Mouse (Mus musculus): ENCODE measurements at regions not wholly inside any gene's neighbourhood (a gene's known extent, or its start where the extent isn't known, plus 50 kb on each side); places are given as distances from the start of the nearest gene placed in this dataset.

GRCm38 (mm10) chr3:140147158-140147933, 941.9 kb downstream of the Stpg2 start:
- no peak overlapping the region for H3K27ac ChIP-seq
- H3K9ac ChIP-seq, result no peak overlapping the region
- 69% methylated on average over 2 of the region's 2 CpGs for WGBS
- H3K4me2 ChIP-seq, result no peak overlapping the region
- H3K9me3 ChIP-seq, result no peaks in the 10 kb centered on the region
- no peak for ATAC-seq (ENCODE audit: insufficient read depth, low FRiP score, low read depth)
- no peaks in the 10 kb centered on the region for H3K27me3 ChIP-seq (replicated peaks)
- no peaks in the 10 kb centered on the region for H3K36me3 ChIP-seq
- no peak overlapping the region for H3K4me3 ChIP-seq (replicated peaks)
- no peaks in the 10 kb centered on the region for H3K4me1 ChIP-seq

- Histone ChIP-seq H3K27ac (no peak overlapping the region), H3K9ac (no peak overlapping the region), H3K4me3 (replicated peaks) (no peak overlapping the region), H3K27me3 (replicated peaks) (no peaks in the 10 kb centered on the region), H3K36me3 (no peaks in the 10 kb centered on the region), H3K4me2 (no peak overlapping the region), H3K4me1 (no peaks in the 10 kb centered on the region), H3K9me3 (no peaks in the 10 kb centered on the region)
- 75% methylated on average over 7 of the region's 7 CpGs for WGBS
- ATAC-seq (ENCODE audit: insufficient read depth, low FRiP score, low read depth), result no peak
Observed at GRCm38 (mm10) chr3:140150530-140150951, 945.0 kb downstream of the Stpg2 start.

- Histone ChIP-seq H3K9ac (no peak overlapping the region), H3K27ac (no peak overlapping the region), H3K4me1 (no peaks in the 10 kb centered on the region), H3K36me3 (no peaks in the 10 kb centered on the region), H3K4me3 (replicated peaks) (no peak overlapping the region), H3K4me2 (no peak overlapping the region), H3K9me3 (no peaks in the 10 kb centered on the region), H3K27me3 (replicated peaks) (no peaks in the 10 kb centered on the region)
- whole genome bisulfite sequencing, result 85% methylated on average over 2 of the region's 2 CpGs
- ATAC-seq (ENCODE audit: insufficient read depth, low FRiP score, low read depth), result no peak
Observed at GRCm38 (mm10) chr3:140179471-140179870, 974.0 kb downstream of the Stpg2 start.

GRCm38 (mm10) chr3:140182690-140183089, 977.2 kb downstream of the Stpg2 start:
- Histone ChIP-seq H3K27me3 (replicated peaks) (no peaks in the 10 kb centered on the region), H3K9me3 (no peaks in the 10 kb centered on the region), H3K9ac (no peak overlapping the region), H3K4me1 (no peaks in the 10 kb centered on the region), H3K27ac (no peak overlapping the region), H3K4me3 (replicated peaks) (no peak overlapping the region), H3K4me2 (no peak overlapping the region), H3K36me3 (no peaks in the 10 kb centered on the region)
- 79% methylated on average over 4 of the region's 4 CpGs for WGBS
- no peak for ATAC-seq (ENCODE audit: insufficient read depth, low FRiP score, low read depth)

- Histone ChIP-seq H3K9ac (no peak overlapping the region), H3K27me3 (replicated peaks) (no peaks in the 10 kb centered on the region), H3K27ac (no peak overlapping the region), H3K4me1 (no peaks in the 10 kb centered on the region), H3K4me3 (replicated peaks) (no peak overlapping the region), H3K9me3 (no peaks in the 10 kb centered on the region), H3K4me2 (no peak overlapping the region), H3K36me3 (no peaks in the 10 kb centered on the region)
- WGBS, result 55% methylated on average over 4 of the region's 4 CpGs
- ATAC-seq (ENCODE audit: insufficient read depth, low FRiP score, low read depth), result no peak
Observed at GRCm38 (mm10) chr3:140184899-140185525, 979.5 kb downstream of the Stpg2 start.

GRCm38 (mm10) chr3:140205914-140206313, 1000.4 kb downstream of the Stpg2 start:
- Histone ChIP-seq H3K9ac (no peak overlapping the region), H3K36me3 (no peaks in the 10 kb centered on the region), H3K27ac (no peak overlapping the region), H3K4me2 (no peak overlapping the region), H3K27me3 (replicated peaks) (no peaks in the 10 kb centered on the region), H3K4me3 (replicated peaks) (no peak overlapping the region), H3K4me1 (no peaks in the 10 kb centered on the region), H3K9me3 (no peaks in the 10 kb centered on the region)
- ATAC-seq (ENCODE audit: insufficient read depth, low FRiP score, low read depth), result no peak

- Histone ChIP-seq H3K9ac (no peak overlapping the region), H3K4me3 (replicated peaks) (no peak overlapping the region), H3K9me3 (no peaks in the 10 kb centered on the region), H3K27ac (no peak overlapping the region), H3K4me1 (no peaks in the 10 kb centered on the region), H3K4me2 (no peak overlapping the region), H3K36me3 (no peaks in the 10 kb centered on the region), H3K27me3 (replicated peaks) (no peaks in the 10 kb centered on the region)
- ATAC-seq (ENCODE audit: insufficient read depth, low FRiP score, low read depth), result no peak
- 80% methylated on average over 3 of the region's 3 CpGs for WGBS
Observed at GRCm38 (mm10) chr3:140221478-140221877, 990.7 kb downstream of the Pdha2 start.

GRCm38 (mm10) chr3:140230712-140231111, 981.4 kb downstream of the Pdha2 start:
- 64% methylated on average over 2 of the region's 2 CpGs for WGBS
- no peak for ATAC-seq (ENCODE audit: insufficient read depth, low FRiP score, low read depth)

GRCm38 (mm10) chr3:140233144-140233543, 979.0 kb downstream of the Pdha2 start:
- H3K27ac ChIP-seq, result no peak overlapping the region
- no peak overlapping the region for H3K4me3 ChIP-seq (replicated peaks)
- H3K27me3 ChIP-seq (replicated peaks), result no peaks in the 10 kb centered on the region
- WGBS, result 82% methylated on average over 4 of the region's 4 CpGs
- no peak for ATAC-seq (ENCODE audit: insufficient read depth, low FRiP score, low read depth)
- H3K4me2 ChIP-seq, result no peak overlapping the region
- no peaks in the 10 kb centered on the region for H3K36me3 ChIP-seq
- H3K4me1 ChIP-seq, result no peaks in the 10 kb centered on the region
- no peak overlapping the region for H3K9ac ChIP-seq
- H3K9me3 ChIP-seq, result no peaks in the 10 kb centered on the region

More at GRCm38 (mm10) chr3:140230712-140231111, 981.4 kb downstream of the Pdha2 start:
- no peaks in the 10 kb centered on the region for H3K4me1 ChIP-seq
- no peak overlapping the region for H3K4me2 ChIP-seq
- H3K27ac ChIP-seq, result no peak overlapping the region
- H3K27me3 ChIP-seq (replicated peaks), result no peaks in the 10 kb centered on the region
- no peaks in the 10 kb centered on the region for H3K9me3 ChIP-seq
- H3K9ac ChIP-seq, result no peak overlapping the region
- no peak overlapping the region for H3K4me3 ChIP-seq (replicated peaks)
- H3K36me3 ChIP-seq, result no peaks in the 10 kb centered on the region

GRCm38 (mm10) chr3:140233809-140234208, 978.3 kb downstream of the Pdha2 start:
- no peak for ATAC-seq (ENCODE audit: insufficient read depth, low FRiP score, low read depth)

GRCm38 (mm10) chr3:140239276-140239675, 972.9 kb downstream of the Pdha2 start:
- H3K9me3 ChIP-seq, result no peaks in the 10 kb centered on the region
- H3K36me3 ChIP-seq, result no peaks in the 10 kb centered on the region
- H3K4me3 ChIP-seq (replicated peaks), result no peak overlapping the region
- no peaks in the 10 kb centered on the region for H3K4me1 ChIP-seq
- H3K9ac ChIP-seq, result no peak overlapping the region
- H3K27me3 ChIP-seq (replicated peaks), result no peaks in the 10 kb centered on the region
- H3K4me2 ChIP-seq, result no peak overlapping the region
- WGBS, result 61% methylated on average over 1 of the region's 1 CpGs
- no peak for ATAC-seq (ENCODE audit: insufficient read depth, low FRiP score, low read depth)
- no peak overlapping the region for H3K27ac ChIP-seq

More at GRCm38 (mm10) chr3:140233809-140234208, 978.3 kb downstream of the Pdha2 start:
- no peak overlapping the region for H3K27ac ChIP-seq
- no peak overlapping the region for H3K4me3 ChIP-seq (replicated peaks)
- no peaks in the 10 kb centered on the region for H3K9me3 ChIP-seq
- no peaks in the 10 kb centered on the region for H3K27me3 ChIP-seq (replicated peaks)
- 70% methylated on average over 2 of the region's 2 CpGs for WGBS
- H3K4me1 ChIP-seq, result no peaks in the 10 kb centered on the region
- no peak overlapping the region for H3K9ac ChIP-seq
- no peaks in the 10 kb centered on the region for H3K36me3 ChIP-seq
- H3K4me2 ChIP-seq, result no peak overlapping the region

All from stomach, embryonic 15.5 days (tissue).